Mouse (Mus musculus) liver, postnatal 0 days (tissue): ENCODE results near the gene Fam129c.

Source experiments
- CTCF ChIP-seq: sonication (generic); IDR thresholded peaks from 2 replicates; pipeline ENCODE4 v1.5.1; 2016; ENCODE audit warnings: antibody characterized with exemption, low read depth
- EP300 ChIP-seq: IDR thresholded peaks from 2 replicates; pipeline ENCODE4 v1.6.1; 2016; ENCODE audit warnings: antibody characterized with exemption, low read depth, mild to moderate bottlenecking

DNA sequence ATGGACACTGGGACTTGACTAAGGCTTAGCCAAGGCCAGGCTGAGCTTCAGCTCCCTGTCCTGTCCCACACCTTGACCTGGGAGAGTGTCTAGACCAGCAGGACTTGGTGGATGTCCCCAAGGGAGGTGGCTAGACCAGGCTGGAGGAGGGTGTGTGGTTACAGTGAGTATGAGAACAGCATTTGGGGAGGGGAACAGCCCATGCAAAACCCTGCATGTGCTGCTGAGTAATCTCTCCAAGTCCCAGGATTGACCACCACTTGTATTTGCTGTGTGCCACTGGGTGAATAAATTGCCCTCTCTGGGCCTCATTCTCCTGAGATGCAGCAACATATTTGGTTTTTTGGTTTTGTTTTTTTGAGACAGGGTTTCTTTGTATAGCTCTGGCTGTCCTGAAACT lies 927 bp downstream of the Fam129c start:
- no peak for TF ChIP-seq CTCF
- TF ChIP-seq EP300: no peak
